Mouse (Mus musculus) liver, embryonic 14.5 days (tissue): ENCODE results near the gene Tns4.

ENCODE experiments used
- CTCF ChIP-seq: IDR thresholded peaks from 2 replicates; pipeline ENCODE4 v1.5.1; 2016; ENCODE audit warnings: antibody characterized with exemption, low read depth, control low read depth
- EP300 ChIP-seq: IDR thresholded peaks from 2 replicates; pipeline ENCODE4 v1.6.1; 2016; ENCODE audit warnings: antibody characterized with exemption, low read depth

DNA sequence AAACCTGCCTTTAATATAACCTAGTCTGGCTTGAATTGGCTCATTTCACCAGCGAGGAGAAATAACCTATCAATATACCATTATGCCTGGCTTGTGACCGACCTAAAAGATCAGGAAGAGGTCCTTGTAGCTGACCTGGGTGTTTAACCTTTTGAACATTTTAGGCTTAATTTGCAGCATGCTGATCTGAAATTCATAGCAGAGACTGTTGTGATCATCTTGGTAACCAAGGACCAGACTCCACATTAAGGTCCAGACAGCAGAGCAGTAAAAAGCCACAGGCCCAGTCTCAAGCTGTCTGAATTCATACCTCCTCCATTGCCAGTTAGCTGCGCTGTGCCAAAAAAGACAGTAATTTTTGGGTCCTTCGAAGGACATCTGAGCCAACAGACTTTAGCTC is 6.7 kb upstream of the Tns4 start:
- TF ChIP-seq CTCF (no peak), EP300 (no peak)
